Mouse (Mus musculus) testis, adult 2 months (tissue): ENCODE data around the gene Ager.

Experiments used
- CTCF ChIP-seq: fragments of 200-500 bp; IDR thresholded peaks from 2 replicates; pipeline ENCODE4 v1.5.1; 2012; ENCODE audit warnings: low read depth, mild to moderate bottlenecking, inconsistent platforms, low read length, moderate library complexity; ENCODE audit not compliant: control insufficient read depth, insufficient read depth, insufficient replicate concordance
- POLR2A ChIP-seq: fragments of 200-500 bp; IDR thresholded peaks from 2 replicates; pipeline ENCODE4 v1.6.1; 2012; ENCODE audit warnings: low read depth, mild to moderate bottlenecking, inconsistent platforms, low read length, moderate library complexity; ENCODE audit not compliant: control insufficient read depth

GRCm38 (mm10) chr17:34626062-34626772 is 28.6 kb downstream of the Ager start:
- no peak for TF ChIP-seq CTCF
- no peak for TF ChIP-seq POLR2A
